Mouse (Mus musculus): ENCODE results near the gene Noa1. TPM values are rescaled to one million over a fixed set of nuclear protein-coding genes. Genes with fewer than 3 reads are reported as not detected.

Noa1 gene
- total RNA-seq, 1 experiment from 2014 or later: 26.0 TPM

- ATAC-seq (replicated peaks in 1 of 2; ENCODE audit: insufficient read depth in 1 of 2, low FRiP score in 2 of 2, low TSS enrichment in 1 of 2, low read depth in 1 of 2, poor library complexity in 2 of 2, severe bottlenecking in 2 of 2): 0 out of 4 replicates have a peak, but pooled peaks of 1 of the 2 experiments have one; percentile 4
These were observed 43.6 kb downstream of the Noa1 start for GRCm38 (mm10) chr5:77266066-77266885.

- peak; percentile 19 to 33; a peak in 1 of 4 replicates for ATAC-seq (replicated peaks in 1 of 2; ENCODE audit: insufficient read depth in 1 of 2, low FRiP score in 2 of 2, low TSS enrichment in 1 of 2, low read depth in 1 of 2, poor library complexity in 2 of 2, severe bottlenecking in 2 of 2)
These were observed 44.2 kb downstream of the Noa1 start for GRCm38 (mm10) chr5:77265671-77266065.

DNA sequence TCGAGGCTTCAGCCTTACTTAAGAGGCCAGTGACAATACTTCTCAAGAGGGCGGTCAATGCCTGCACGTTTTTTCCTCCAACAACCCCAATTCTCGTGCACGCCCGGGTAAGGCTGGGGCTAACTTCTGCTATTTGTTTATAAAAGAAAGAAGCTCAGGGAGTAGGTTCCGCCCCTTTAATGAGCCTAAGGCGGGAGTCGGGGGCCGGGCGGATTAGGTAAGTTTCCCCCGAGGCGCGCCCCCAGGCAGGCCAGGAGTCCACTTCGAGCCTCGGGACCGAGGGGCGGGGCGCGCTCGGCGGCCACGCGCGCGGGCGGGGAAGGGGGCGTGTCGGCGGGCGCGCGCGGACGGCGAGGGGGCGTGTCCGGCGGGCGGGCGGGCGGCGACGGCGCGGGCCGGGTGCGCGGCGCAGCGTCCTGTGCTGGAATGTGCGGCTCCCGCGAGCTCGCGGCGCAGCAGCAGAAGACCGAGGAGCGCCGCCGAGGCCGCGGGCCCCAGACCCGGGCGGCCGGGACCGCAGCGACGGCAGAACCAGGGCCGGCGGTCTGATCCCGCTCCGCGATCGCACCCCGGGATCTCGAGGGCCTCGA is 44.7 kb downstream of the Noa1 start, which contains the start of gene Rest:
Gene Rest (plus strand): TSS at position 411 of the 590 bp plus-strand sequence.
- ATAC-seq (replicated peaks in 1 of 2; ENCODE audit: insufficient read depth in 1 of 2, low FRiP score in 2 of 2, low TSS enrichment in 1 of 2, low read depth in 1 of 2, poor library complexity in 2 of 2, severe bottlenecking in 2 of 2): peak; percentile 74 to 83

- no peak for ATAC-seq (replicated peaks in 1 of 2; ENCODE audit: insufficient read depth in 1 of 2, low FRiP score in 2 of 2, low TSS enrichment in 1 of 2, low read depth in 1 of 2, poor library complexity in 2 of 2, severe bottlenecking in 2 of 2)
These were observed 47.8 kb downstream of the Noa1 start for GRCm38 (mm10) chr5:77262105-77262504.

DNA sequence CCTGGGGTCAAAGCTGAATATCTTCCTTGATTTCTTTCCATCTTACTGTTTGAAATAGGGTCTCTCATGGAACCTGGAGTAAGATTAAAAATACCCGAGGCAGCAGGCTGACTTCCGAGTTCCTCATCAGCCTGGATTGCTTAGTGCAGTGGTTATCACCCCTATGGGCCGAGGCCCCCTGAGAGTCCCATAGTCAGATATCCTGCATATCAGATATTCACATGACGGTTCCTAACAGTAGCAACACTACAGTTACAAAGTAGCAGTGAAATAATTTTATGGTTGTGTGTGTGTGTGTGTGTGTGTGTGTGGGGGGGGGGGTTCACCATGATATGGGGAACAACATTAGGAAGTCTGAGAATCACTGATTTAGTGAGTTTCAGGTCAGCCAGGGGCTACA is 48.7 kb downstream of the Noa1 start:
- no peak for ATAC-seq (replicated peaks in 1 of 2; ENCODE audit: insufficient read depth in 1 of 2, low FRiP score in 2 of 2, low TSS enrichment in 1 of 2, low read depth in 1 of 2, poor library complexity in 2 of 2, severe bottlenecking in 2 of 2)

DNA sequence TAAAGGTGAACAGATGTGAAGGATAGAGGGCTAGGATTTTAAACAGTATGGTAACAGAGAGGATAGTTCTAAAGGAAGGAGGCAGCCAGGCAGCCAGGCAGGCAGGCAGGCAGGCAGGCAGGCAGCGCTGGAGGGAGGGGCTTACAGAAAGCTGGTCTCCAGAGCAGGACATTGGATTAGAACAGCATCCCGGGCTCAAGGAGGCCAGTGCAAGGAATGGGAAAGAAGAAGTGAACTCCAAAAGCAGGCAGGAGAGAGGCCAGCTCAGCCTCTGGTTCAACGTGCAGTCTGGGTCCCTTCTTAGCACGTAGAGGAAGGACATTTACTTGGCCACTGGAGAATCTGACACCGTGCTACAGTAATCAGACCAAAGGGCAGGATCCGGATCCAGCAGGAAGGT is 49.7 kb downstream of the Noa1 start:
- no peak for ATAC-seq (replicated peaks in 1 of 2; ENCODE audit: insufficient read depth in 1 of 2, low FRiP score in 2 of 2, low TSS enrichment in 1 of 2, low read depth in 1 of 2, poor library complexity in 2 of 2, severe bottlenecking in 2 of 2)

GRCm38 (mm10) chr5:77259315-77259714 is 50.6 kb downstream of the Noa1 start:
- ATAC-seq (replicated peaks in 1 of 2; ENCODE audit: insufficient read depth in 1 of 2, low FRiP score in 2 of 2, low TSS enrichment in 1 of 2, low read depth in 1 of 2, poor library complexity in 2 of 2, severe bottlenecking in 2 of 2): no peak

GRCm38 (mm10) chr5:77257603-77258002 is 52.3 kb downstream of the Noa1 start:
- ATAC-seq (replicated peaks in 1 of 2; ENCODE audit: insufficient read depth in 1 of 2, low FRiP score in 2 of 2, low TSS enrichment in 1 of 2, low read depth in 1 of 2, poor library complexity in 2 of 2, severe bottlenecking in 2 of 2): no peak

DNA sequence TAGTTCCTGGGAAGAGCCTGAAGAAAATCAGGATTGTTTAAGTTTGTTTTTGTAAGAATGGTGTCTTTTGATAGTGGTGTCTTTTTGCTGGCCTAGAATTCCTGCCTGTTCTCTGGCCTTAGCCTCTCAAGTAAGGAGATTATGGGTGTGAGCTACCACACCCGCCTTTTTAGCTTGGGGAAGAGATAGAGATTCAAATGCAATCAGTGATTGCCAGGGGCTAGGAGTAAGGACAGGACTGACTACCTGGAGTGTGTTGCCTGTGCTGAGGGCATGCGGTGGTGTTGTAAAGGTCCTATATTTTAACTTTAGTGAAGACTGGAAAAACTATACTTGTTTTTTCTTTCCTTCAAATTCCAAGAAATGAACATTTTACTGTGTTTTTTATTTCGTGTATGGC is 55.5 kb downstream of the Noa1 start:
- no peak for ATAC-seq (replicated peaks in 1 of 2; ENCODE audit: insufficient read depth in 1 of 2, low FRiP score in 2 of 2, low TSS enrichment in 1 of 2, low read depth in 1 of 2, poor library complexity in 2 of 2, severe bottlenecking in 2 of 2)

DNA sequence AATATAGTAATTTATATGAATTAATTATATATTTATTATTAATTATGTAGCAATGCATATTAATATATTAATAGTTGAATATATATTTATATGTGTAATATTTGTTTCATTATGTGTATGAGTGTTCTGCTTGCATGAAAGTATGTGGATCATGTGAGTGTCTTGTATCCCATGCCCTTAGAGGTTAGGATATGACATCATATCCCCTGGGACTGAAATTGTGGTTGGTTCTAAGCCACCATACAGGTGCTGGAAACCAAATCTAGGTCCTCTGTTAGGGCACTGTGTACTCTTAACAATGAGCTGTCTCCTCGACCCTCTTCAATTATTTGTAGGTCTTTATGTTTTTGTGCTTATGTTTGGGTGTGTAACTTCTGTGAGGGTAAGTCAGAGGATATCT is 56.7 kb downstream of the Noa1 start:
- no peak for ATAC-seq (replicated peaks in 1 of 2; ENCODE audit: insufficient read depth in 1 of 2, low FRiP score in 2 of 2, low TSS enrichment in 1 of 2, low read depth in 1 of 2, poor library complexity in 2 of 2, severe bottlenecking in 2 of 2)

DNA sequence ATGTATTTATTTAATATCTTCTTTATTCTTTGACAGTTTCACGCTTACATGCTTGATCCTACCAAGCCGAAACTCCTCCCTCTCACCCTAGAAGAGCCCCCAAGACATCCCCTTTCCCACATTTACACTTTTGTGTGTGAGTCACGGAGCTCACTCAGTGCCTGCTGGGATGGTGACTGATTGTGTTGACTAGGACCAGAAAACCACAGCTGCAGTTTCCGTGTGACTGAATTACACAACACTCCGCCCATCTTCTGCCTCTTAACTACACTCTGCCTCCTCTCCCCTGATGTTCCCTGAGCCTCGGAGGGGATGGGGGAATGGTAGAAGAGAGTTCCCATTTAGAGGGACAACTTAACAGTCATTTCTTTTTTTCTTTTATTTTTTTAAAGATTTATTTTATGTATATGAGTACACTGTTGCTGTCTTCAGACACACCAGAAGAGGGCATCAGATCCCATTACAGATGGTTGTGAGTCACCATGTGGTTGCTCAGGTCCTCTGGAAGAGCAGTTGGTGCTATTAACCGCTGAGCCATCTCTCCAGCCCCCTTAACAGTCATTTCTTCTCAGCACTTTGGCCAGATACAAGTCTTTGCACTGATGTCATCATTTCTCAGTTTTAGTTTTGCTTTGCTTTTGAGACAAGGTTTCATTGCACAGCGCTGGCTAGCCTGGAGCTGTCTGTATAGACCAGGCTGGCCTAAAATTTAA is 57.6 kb downstream of the Noa1 start:
- peak; percentile 12 to 36; a peak in 1 of 4 replicates for ATAC-seq (replicated peaks in 1 of 2; ENCODE audit: insufficient read depth in 1 of 2, low FRiP score in 2 of 2, low TSS enrichment in 1 of 2, low read depth in 1 of 2, poor library complexity in 2 of 2, severe bottlenecking in 2 of 2)

- no peak for ATAC-seq (replicated peaks in 1 of 2; ENCODE audit: insufficient read depth in 1 of 2, low FRiP score in 2 of 2, low TSS enrichment in 1 of 2, low read depth in 1 of 2, poor library complexity in 2 of 2, severe bottlenecking in 2 of 2)
These were observed 58.2 kb downstream of the Noa1 start for GRCm38 (mm10) chr5:77251656-77252055.

DNA sequence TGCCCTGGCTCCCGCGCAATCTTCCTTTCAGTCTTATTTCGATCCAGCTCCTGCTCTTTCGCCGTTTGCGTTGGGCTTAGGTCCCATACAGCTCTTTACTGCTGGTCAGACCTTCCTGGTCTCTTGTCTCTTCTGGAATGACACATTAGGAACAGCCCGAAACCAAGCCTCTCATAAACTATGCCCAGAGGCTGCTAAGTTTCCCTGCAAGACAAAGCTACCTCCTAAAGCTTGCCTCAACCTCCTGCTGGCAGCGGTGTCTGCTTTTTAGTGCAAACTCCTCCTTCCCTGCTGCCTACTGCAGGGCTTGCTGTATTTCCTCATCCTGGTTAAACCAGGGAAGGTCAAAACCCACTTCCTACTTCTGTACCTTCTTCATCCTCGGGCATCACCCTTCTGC is 59.8 kb downstream of the Noa1 start:
- ATAC-seq (replicated peaks in 1 of 2; ENCODE audit: insufficient read depth in 1 of 2, low FRiP score in 2 of 2, low TSS enrichment in 1 of 2, low read depth in 1 of 2, poor library complexity in 2 of 2, severe bottlenecking in 2 of 2): no peak

GRCm38 (mm10) chr5:77245787-77246671 is 63.9 kb downstream of the Noa1 start:
- peak; percentile 57 to 76 for ATAC-seq (replicated peaks in 1 of 2; ENCODE audit: insufficient read depth in 1 of 2, low FRiP score in 2 of 2, low TSS enrichment in 1 of 2, low read depth in 1 of 2, poor library complexity in 2 of 2, severe bottlenecking in 2 of 2)

- peak in 1 of 2 experiments; percentile 30; a peak in 1 of 4 replicates for ATAC-seq (replicated peaks in 1 of 2; ENCODE audit: insufficient read depth in 1 of 2, low FRiP score in 2 of 2, low TSS enrichment in 1 of 2, low read depth in 1 of 2, poor library complexity in 2 of 2, severe bottlenecking in 2 of 2)
These were observed 64.5 kb downstream of the Noa1 start for GRCm38 (mm10) chr5:77245463-77245786.

DNA sequence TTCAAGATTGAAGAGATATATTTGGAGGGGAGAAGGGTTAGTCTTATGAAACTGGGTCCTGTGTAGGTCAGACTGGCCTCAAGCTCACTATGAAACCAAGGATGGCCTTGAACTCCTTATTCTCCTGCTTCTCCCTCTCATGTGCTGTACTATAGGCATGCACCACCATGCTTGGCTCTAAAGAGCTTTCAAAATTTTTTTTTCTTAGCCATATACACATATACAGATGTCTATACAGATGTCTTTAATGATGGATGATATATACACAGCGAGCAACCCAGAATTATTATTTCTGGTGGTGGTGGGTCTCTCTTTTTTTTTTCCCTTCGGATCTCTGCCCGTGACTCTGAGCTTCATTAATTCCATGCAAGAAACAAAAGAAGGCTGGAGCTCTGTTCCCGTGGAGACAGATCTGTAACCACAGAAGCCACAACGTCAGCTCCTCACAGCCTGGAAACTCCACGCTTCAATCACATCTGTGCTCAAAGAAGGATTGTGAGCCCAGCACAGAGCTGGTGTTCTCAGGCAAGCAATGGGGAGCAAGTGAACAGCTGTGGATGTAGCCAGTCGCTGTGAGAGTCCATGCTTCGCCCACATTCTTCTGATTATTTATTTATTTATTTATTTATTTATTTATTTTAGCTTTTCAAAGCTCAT is 65.4 kb downstream of the Noa1 start:
- ATAC-seq (replicated peaks in 1 of 2; ENCODE audit: insufficient read depth in 1 of 2, low FRiP score in 2 of 2, low TSS enrichment in 1 of 2, low read depth in 1 of 2, poor library complexity in 2 of 2, severe bottlenecking in 2 of 2): 0 out of 4 replicates have a peak, but pooled peaks of 1 of the 2 experiments have one; percentile 19

Measured in hematopoietic stem cell, adult 5-6 weeks (primary cell).